Comparison of ENCODE assay signal across 23 mouse cellular contexts in genomic region chr4:80941978-80942377, GRCm38 (mm10). TPM values are rescaled to one million over a fixed set of nuclear protein-coding genes. Genes with fewer than 3 reads are reported as not detected.
A peak's percentile ranks its signal among the peaks of the same experiment; 100 is the strongest.
DNase-seq lines count a peak whose midpoint lies in the region; ATAC-seq and TF ChIP-seq lines count a peak whose summit lies in the region.
"Had no signal": no experiment of that assay in that cellular context is flagged by ENCODE, and none has a peak within 500 bp of the region (broad histone marks: within the 10 kb centered on the region; RNA-seq: fewer than 3 reads in every experiment).

No protein-coding gene starts in this region.

- no peak overlapping the region for H3K9ac ChIP-seq in intestine, embryonic 15.5 days
- H3K9ac ChIP-seq: heart, embryonic 13.5 days had no signal

- no peaks in the 10 kb centered on the region for H3K27me3 ChIP-seq in intestine, embryonic 15.5 days (replicated peaks)
- H3K27me3 ChIP-seq: heart, embryonic 13.5 days; Patski had no signal

- H3K4me2 ChIP-seq in intestine, embryonic 15.5 days (replicated peaks), result no peak overlapping the region
- H3K4me2 ChIP-seq: heart, embryonic 13.5 days had no signal

- H3K27ac ChIP-seq in layer of hippocampus, adult 2 months, result peak overlapping the region; percentile 87; the same call in 1 of the 2 replicates
- no peak overlapping the region for H3K27ac ChIP-seq in intestine, embryonic 15.5 days
- H3K27ac ChIP-seq: embryonic facial prominence, embryonic 10.5 days; forebrain, embryonic 10.5 days; heart, embryonic 13.5 days had no signal

- DNase-seq in layer of hippocampus, adult 2 months (ENCODE audit: low spot score in 2 of 2), result no peak
- no peak for DNase-seq in layer of hippocampus, postnatal 10 days (ENCODE audit: low spot score in 2 of 2)
- DNase-seq in urinary bladder, postnatal 14 days (ENCODE audit: low spot score), result peak; percentile 9
- DNase-seq in urinary bladder, adult 2 months (ENCODE audit: low spot score), result no peak
- peak; percentile 7 for DNase-seq in yolk sac, embryonic 10.5 days (ENCODE audit: low spot score)
- no peak for DNase-seq in spleen, postnatal 10 days (ENCODE audit: low spot score in 2 of 2)
- no peak for DNase-seq in lung, postnatal 4 days
- DNase-seq: adrenal gland, adult 2 months; adrenal gland, postnatal 25 days; cerebellum, adult 18-20 months; cerebellum, adult 9-11 months; cerebellum, postnatal 36 days; gastrocnemius, postnatal 36 days; heart, adult 11 months; heart, postnatal 36 days had no signal

- no peaks in the 10 kb centered on the region for H3K4me1 ChIP-seq in intestine, embryonic 15.5 days (replicated peaks)
- H3K4me1 ChIP-seq: embryonic facial prominence, embryonic 10.5 days; forebrain, embryonic 10.5 days; heart, embryonic 13.5 days had no signal

- WGBS in intestine, embryonic 15.5 days, result 83% methylated on average over 3 of the region's 3 CpGs

- no peaks in the 10 kb centered on the region for H3K36me3 ChIP-seq in intestine, embryonic 15.5 days
- H3K36me3 ChIP-seq: embryonic facial prominence, embryonic 10.5 days; forebrain, embryonic 10.5 days; G1E; heart, embryonic 13.5 days had no signal

- H3K4me3 ChIP-seq in layer of hippocampus, adult 2 months, result no peak overlapping the region
- no peak overlapping the region for H3K4me3 ChIP-seq in intestine, embryonic 15.5 days (replicated peaks)
- H3K4me3 ChIP-seq: embryonic facial prominence, embryonic 10.5 days; forebrain, embryonic 10.5 days; heart, embryonic 13.5 days had no signal

- peak; percentile 51; the same call in 1 of the 2 replicates for ATAC-seq in intestine, embryonic 15.5 days
- ATAC-seq: forebrain, embryonic 14.5 days; hindbrain, embryonic 16.5 days; Patski had no signal

- H3K9me3 ChIP-seq in intestine, embryonic 15.5 days, result no peaks in the 10 kb centered on the region
- H3K9me3 ChIP-seq: embryonic facial prominence, embryonic 10.5 days; forebrain, embryonic 10.5 days; G1E; heart, embryonic 13.5 days had no signal

- no peak for TF ChIP-seq CTCF in layer of hippocampus, adult 2 months (conservative IDR thresholded peaks at IDR 0.05)

RNA-seq across cellular contexts. Expression of gene Lurap1l, which starts 31.5 kb away (rescaled TPM):
- total RNA-seq in layer of hippocampus, adult 2 months (2021), result 10 to 100 TPM; 31.1 to 34.2 TPM
- total RNA-seq in layer of hippocampus, postnatal 10 days (2021), result 1 to 10 TPM; 8.1 TPM
- polyA plus RNA-seq in urinary bladder, adult 2 months (2012; rRNA removed), result 29.9 and 31.4 TPM in 2 replicates
- polyA plus RNA-seq in intestine, embryonic 15.5 days (2015; fragmentation: Nextera tagmentation; extraction: Ambion mirVana), result 23.4 and 23.6 TPM in 2 replicates
- polyA plus RNA-seq: G1E had no signal

Comparison
In these comparisons a context has a peak if more than half of its experiments do, and no peak if none do; other contexts are left out.
1. DNase-seq: peak in urinary bladder, postnatal 14 days (single experiment) and yolk sac, embryonic 10.5 days (single experiment); none in layer of hippocampus, adult 2 months (0 of 2), layer of hippocampus, postnatal 10 days (0 of 2), urinary bladder, adult 2 months (single experiment), spleen, postnatal 10 days (0 of 2) and lung, postnatal 4 days (0 of 2).